Mouse (Mus musculus): ENCODE measurements at regions not wholly inside any gene's neighbourhood (a gene's known extent, or its start where the extent isn't known, plus 50 kb on each side); places are given as distances from the start of the nearest gene placed in this dataset.

GRCm38 (mm10) chr4:124221736-124222135 lies 303.9 kb upstream of the 4930535I16Rik start:
- TF ChIP-seq CTCF (IDR thresholded peaks at IDR 0.05) (no peak), EP300 (IDR thresholded peaks at IDR 0.05) (no peak)

Measured in lung, postnatal 0 days (tissue).